Mouse (Mus musculus) embryonic facial prominence, embryonic 15.5 days (tissue): Measurements from ENCODE around the gene Gm8334. TPM values are rescaled to one million over a fixed set of nuclear protein-coding genes. Genes with fewer than 3 reads are reported as not detected.
"Not testable (repeated sequence)": the region's sequence is repeated elsewhere in the genome, so short reads cannot be mapped to it uniquely, and the experiment has no call there.

Experiments used
- ATAC-seq: fragments of 200-750 bp; cut with Nextera tagmentation; 2 replicates; pipeline ENCODE4 v1.8.0; 2017; ENCODE audit warnings: low read depth, moderate TSS enrichment; ENCODE audit not compliant: insufficient number of reproducible peaks, low FRiP score, low TSS enrichment
- H3K27ac ChIP-seq: fragments of 300-500 bp; sonication (generic); replicated peaks from 2 replicates; pipeline ENCODE4 v1.5.1; 2015; ENCODE audit warnings: mild to moderate bottlenecking, inconsistent platforms
- H3K27me3 ChIP-seq: fragments of 300-500 bp; sonication (generic); 2 replicates; pipeline ENCODE4 v1.6.1; 2015; ENCODE audit warnings: inconsistent platforms
- H3K36me3 ChIP-seq: fragments of 300-500 bp; sonication (generic); 2 replicates; pipeline ENCODE4 v1.6.1; 2015; ENCODE audit warnings: mild to moderate bottlenecking, inconsistent platforms
- H3K4me1 ChIP-seq: fragments of 300-500 bp; sonication (generic); 2 replicates; pipeline ENCODE4 v1.6.1; 2015; ENCODE audit warnings: inconsistent platforms
- H3K4me2 ChIP-seq: fragments of 300-500 bp; sonication (generic); replicated peaks from 2 replicates; pipeline ENCODE4 v1.6.1; 2015; ENCODE audit warnings: mild to moderate bottlenecking, inconsistent platforms
- H3K4me3 ChIP-seq: fragments of 300-500 bp; sonication (generic); replicated peaks from 2 replicates; pipeline ENCODE4 v1.5.1; 2015; ENCODE audit warnings: mild to moderate bottlenecking, inconsistent platforms
- H3K9ac ChIP-seq: fragments of 300-500 bp; sonication (generic); 2 replicates; pipeline ENCODE4 v1.6.1; 2015; ENCODE audit warnings: inconsistent platforms
- H3K9me3 ChIP-seq: fragments of 300-500 bp; sonication (generic); replicated peaks from 2 replicates; pipeline ENCODE4 v1.6.1; 2016; ENCODE audit warnings: inconsistent platforms
- WGBS: fragments of 180-500 bp; shearing (Covaris S2); methylation state at CpG from one replicate; pipeline ENCODE4 v1.1.7; 2015; 5-methylcytosine and 5-hydroxymethylcytosine counted together
- polyA plus RNA-seq: library from polyadenylated mRNA; unstranded; fragments of >200 nt; fragmentation: Nextera tagmentation; extraction: Ambion mirVana; gene quantifications from 2 replicates; pipeline ENCODE4 v1.2.1, GENCODE M21; 2015

The Gm8334 gene
- not detected in 2 replicates for polyA plus RNA-seq

DNA sequence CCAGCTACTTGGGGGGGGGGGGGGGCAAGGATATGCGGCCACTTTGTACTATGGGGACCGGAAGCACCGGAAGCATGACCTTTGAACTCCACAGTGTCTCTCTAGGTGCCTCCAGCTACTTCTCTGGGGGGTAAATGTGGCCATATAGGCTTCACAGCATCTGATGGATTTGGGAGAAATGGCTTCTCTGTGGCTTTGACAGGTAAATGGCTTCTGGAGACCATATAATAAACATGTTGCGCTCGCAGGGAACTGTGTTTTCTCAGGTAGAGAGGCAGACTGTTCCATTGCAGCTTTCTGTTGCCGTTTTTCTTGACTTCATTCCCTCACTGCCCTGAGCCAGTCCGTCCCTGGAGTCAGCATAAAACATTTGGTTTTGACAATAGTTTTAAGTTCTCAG is at the start of gene Gm8334:
Gene Gm8334, minus strand, starts transcription at position 101 of the 400 bp plus-strand sequence.
- not testable (repeated sequence) for H3K4me3 ChIP-seq, H3K27me3 ChIP-seq, H3K36me3 ChIP-seq, H3K27ac ChIP-seq, H3K4me1 ChIP-seq, H3K9ac ChIP-seq, H3K9me3 ChIP-seq, H3K4me2 ChIP-seq, ATAC-seq
- 78% methylated on average over 4 of the region's 7 CpGs for WGBS

DNA sequence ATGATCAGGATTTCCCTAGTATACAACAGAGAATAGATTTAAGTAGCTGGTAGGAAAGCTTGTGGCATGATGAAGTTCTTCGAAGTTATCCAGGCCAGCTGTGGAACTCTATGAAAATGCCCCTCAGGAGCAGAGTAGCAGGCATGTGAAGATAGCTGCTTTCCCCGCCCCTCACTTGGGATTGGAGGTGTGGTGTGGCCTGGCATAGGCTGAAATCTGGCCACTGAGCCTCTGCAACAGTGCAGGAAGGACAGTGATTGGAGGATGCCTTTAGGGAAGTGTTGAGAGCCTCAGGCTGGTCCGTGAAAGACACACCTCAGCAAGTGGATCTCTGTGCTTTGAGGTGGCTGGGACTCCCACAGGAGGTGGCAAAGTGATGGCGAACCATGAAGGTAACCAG is 48.3 kb upstream of the Gm8334 start, which contains the start of gene Gm15127:
Gene Gm15127, plus strand, starts transcription at position 301 of the 400 bp plus-strand sequence.
- H3K9ac ChIP-seq, H3K4me2 ChIP-seq, H3K27ac ChIP-seq, H3K9me3 ChIP-seq, H3K4me1 ChIP-seq, H3K4me3 ChIP-seq, H3K27me3 ChIP-seq, ATAC-seq, H3K36me3 ChIP-seq: not testable (repeated sequence)
- 75% methylated on average over 3 of the region's 4 CpGs for WGBS

Other genes with a start within 250 kb of the Gm8334 start
- gene Gm15114, start 126.2 kb downstream of the Gm8334 start, polyA plus RNA-seq, result not detected in 2 replicates
- not detected in 2 replicates for gene Gm15127, start 48.4 kb upstream of the Gm8334 start, polyA plus RNA-seq
- gene Luzp4, start 242.5 kb upstream of the Gm8334 start, polyA plus RNA-seq, result not detected in 2 replicates